Mouse (Mus musculus): ENCODE data around the gene Yod1. TPM values are rescaled to one million over a fixed set of nuclear protein-coding genes. Genes with fewer than 3 reads are reported as not detected.

Gene Yod1
- polyA plus RNA-seq, 1 experiment from 2014 or later: 9.5 TPM

DNA sequence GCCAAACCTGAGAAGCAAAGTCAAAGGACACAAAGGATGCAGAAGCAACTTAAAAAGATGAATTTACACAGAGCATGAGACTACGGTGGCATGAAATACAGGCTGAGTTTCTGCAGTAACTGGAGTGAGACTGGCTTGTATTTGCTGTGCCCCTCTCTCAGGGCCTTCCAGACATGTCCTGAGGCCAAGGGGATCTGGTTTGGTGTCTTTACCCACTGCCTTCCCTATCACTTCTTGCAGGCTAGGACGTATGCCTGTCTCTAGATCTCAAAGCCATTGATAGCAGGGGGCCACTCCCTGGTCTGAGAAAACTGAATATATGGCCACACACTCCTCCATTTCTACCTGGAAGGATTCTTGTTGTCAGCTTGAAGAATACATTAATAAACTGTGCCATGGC, 27.1 kb downstream of the Yod1 start:
- no peak overlapping the region for H3K4me3 ChIP-seq
- H3K36me3 ChIP-seq: no peaks in the 10 kb centered on the region
- H3K27ac ChIP-seq: no peak overlapping the region
- H3K27me3 ChIP-seq: no peaks in the 10 kb centered on the region
- H3K9ac ChIP-seq: no peak overlapping the region
- no peak overlapping the region for H3K4me2 ChIP-seq
- no peaks in the 10 kb centered on the region for H3K9me3 ChIP-seq (replicated peaks)
- ATAC-seq (replicated peaks; ENCODE audit: insufficient number of reproducible peaks, insufficient read depth, low FRiP score, low read depth): no peak
- WGBS: 84% methylated on average over 2 of the region's 2 CpGs
- H3K4me1 ChIP-seq (replicated peaks): peaks cover 17% of the 10 kb centered on the region

DNA sequence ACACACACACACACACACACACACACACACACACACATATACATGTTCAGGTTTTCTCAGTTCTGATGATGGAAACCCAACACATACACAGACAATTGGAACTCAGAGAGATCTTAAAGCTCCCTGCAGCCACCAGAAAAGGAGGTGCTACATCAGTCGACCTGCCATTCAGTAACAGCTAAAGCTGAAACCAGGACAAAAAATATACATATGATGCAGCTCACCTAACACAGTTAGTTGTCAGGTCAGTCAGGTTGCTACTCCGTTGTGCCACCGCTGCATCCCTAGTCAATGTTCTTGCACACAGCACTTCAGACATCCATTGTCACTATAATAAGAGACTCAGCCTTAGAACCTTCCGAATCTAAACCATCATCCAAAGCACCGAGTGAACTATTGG, 27.8 kb downstream of the Yod1 start:
- no peak for ATAC-seq (replicated peaks; ENCODE audit: insufficient number of reproducible peaks, insufficient read depth, low FRiP score, low read depth)
- no peak overlapping the region for H3K4me2 ChIP-seq
- peaks cover 16% of the 10 kb centered on the region for H3K4me1 ChIP-seq (replicated peaks)
- H3K4me3 ChIP-seq: no peak overlapping the region
- H3K27me3 ChIP-seq: no peaks in the 10 kb centered on the region
- no peak overlapping the region for H3K9ac ChIP-seq
- 86% methylated on average over 5 of the region's 5 CpGs for WGBS
- H3K9me3 ChIP-seq (replicated peaks): no peaks in the 10 kb centered on the region
- H3K36me3 ChIP-seq: no peaks in the 10 kb centered on the region
- no peak overlapping the region for H3K27ac ChIP-seq

DNA sequence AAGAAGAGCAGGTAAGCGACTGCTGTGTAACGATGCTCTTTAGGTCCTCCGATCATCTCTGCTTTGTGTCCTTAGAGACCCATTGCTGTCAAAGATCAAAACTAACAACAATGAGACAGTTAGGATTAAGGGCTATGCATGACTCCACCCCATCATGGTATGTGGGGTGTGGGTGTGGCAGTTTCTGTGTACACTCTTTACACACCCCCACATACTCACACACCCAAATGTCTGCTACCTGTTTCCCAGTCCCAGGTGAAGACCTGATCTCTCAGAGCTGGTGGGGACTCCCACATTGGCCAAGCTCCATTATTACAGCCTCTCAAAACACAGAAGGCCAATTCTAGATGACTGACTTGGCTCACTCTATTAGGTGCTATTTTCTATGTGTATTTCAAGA, 28.5 kb downstream of the Yod1 start:
- 94% methylated on average over 3 of the region's 3 CpGs for WGBS
- Histone ChIP-seq H3K36me3 (no peaks in the 10 kb centered on the region), H3K4me1 (replicated peaks) (peaks cover 12% of the 10 kb centered on the region), H3K4me3 (no peak overlapping the region), H3K27ac (no peak overlapping the region), H3K27me3 (no peaks in the 10 kb centered on the region), H3K4me2 (no peak overlapping the region), H3K9me3 (replicated peaks) (no peaks in the 10 kb centered on the region), H3K9ac (no peak overlapping the region)
- no peak for ATAC-seq (replicated peaks; ENCODE audit: insufficient number of reproducible peaks, insufficient read depth, low FRiP score, low read depth)

DNA sequence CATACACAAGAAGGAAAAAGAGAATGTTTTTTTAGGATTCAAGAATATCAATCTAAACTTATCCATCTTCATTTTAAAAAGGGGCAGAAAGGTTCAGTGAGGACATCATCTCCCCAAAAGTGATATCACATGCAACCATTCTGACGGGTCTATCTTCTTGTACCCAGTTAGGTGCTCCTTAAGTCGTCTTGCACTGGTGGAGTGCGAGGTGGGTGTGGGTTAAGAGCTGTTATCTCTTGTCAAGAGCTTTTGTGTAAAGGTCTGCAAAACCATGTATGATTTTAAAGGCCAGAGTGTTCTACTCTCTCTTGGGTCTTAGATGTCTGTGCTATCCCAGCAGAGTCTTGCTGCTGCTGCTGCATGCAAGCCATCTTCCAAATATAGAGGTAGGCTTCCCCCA, 29.7 kb downstream of the Yod1 start:
- Histone ChIP-seq H3K27ac (no peak overlapping the region), H3K9me3 (replicated peaks) (no peaks in the 10 kb centered on the region), H3K36me3 (no peaks in the 10 kb centered on the region), H3K4me3 (no peak overlapping the region), H3K27me3 (no peaks in the 10 kb centered on the region), H3K9ac (no peak overlapping the region), H3K4me2 (no peak overlapping the region), H3K4me1 (replicated peaks) (0 out of 2 replicates have a peak, but pooled peaks cover 2% of the 10 kb centered on the region)
- WGBS: 54% methylated on average over 3 of the region's 3 CpGs
- ATAC-seq (replicated peaks; ENCODE audit: insufficient number of reproducible peaks, insufficient read depth, low FRiP score, low read depth): no peak

DNA sequence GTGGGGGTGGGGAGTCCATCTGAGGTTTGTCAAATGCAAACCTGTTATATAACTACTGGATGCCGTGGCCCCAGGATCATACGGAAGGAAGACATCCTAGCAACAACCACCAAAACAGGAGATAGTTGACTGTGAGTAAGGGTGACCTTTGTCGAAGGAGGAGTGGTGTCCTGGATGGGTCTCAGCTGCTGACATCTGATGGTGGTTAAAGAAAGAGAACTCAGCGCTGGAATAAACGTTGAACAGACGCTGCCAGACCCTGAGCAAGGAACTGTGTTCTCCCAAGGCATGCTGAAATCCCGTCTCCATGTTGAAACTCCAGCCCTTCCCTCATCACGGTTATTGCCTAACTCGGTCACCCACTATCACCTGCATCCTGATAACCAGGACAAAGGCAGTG, 42.6 kb downstream of the Yod1 start:
- Histone ChIP-seq H3K4me2 (no peak overlapping the region), H3K27ac (no peak overlapping the region), H3K9me3 (replicated peaks) (no peaks in the 10 kb centered on the region), H3K36me3 (no peaks in the 10 kb centered on the region), H3K27me3 (no peaks in the 10 kb centered on the region), H3K4me3 (no peak overlapping the region), H3K9ac (no peak overlapping the region), H3K4me1 (replicated peaks) (no peaks in the 10 kb centered on the region)
- ATAC-seq (replicated peaks; ENCODE audit: insufficient number of reproducible peaks, insufficient read depth, low FRiP score, low read depth): no peak
- 39% methylated on average over 9 of the region's 9 CpGs for WGBS

DNA sequence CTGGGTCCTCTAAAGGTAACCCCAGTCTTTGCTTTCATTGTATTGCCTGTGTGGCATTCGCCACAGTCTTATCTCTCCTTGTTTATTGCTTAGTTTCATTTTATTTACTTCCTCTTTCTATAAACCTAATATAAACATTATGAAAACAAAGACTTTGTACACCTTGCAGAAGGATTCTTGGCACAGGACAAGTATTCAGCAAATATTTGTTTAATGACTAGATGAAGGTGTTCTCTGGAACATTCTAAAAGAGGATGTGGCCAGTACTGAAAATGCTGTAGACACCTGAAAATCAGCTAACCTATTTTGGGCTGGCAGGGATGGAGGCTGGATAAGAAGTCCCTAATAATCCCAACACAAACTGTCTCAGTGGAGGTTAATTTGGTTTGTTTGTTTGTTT, 44.5 kb downstream of the Yod1 start:
- ATAC-seq (replicated peaks; ENCODE audit: insufficient number of reproducible peaks, insufficient read depth, low FRiP score, low read depth): no peak
- H3K27me3 ChIP-seq: no peaks in the 10 kb centered on the region
- H3K9me3 ChIP-seq (replicated peaks): no peaks in the 10 kb centered on the region
- no peak overlapping the region for H3K27ac ChIP-seq
- H3K4me1 ChIP-seq (replicated peaks): no peaks in the 10 kb centered on the region
- H3K36me3 ChIP-seq: no peaks in the 10 kb centered on the region
- WGBS: 74% methylated on average over 1 of the region's 1 CpGs
- no peak overlapping the region for H3K9ac ChIP-seq
- H3K4me3 ChIP-seq: no peak overlapping the region
- H3K4me2 ChIP-seq: no peak overlapping the region

DNA sequence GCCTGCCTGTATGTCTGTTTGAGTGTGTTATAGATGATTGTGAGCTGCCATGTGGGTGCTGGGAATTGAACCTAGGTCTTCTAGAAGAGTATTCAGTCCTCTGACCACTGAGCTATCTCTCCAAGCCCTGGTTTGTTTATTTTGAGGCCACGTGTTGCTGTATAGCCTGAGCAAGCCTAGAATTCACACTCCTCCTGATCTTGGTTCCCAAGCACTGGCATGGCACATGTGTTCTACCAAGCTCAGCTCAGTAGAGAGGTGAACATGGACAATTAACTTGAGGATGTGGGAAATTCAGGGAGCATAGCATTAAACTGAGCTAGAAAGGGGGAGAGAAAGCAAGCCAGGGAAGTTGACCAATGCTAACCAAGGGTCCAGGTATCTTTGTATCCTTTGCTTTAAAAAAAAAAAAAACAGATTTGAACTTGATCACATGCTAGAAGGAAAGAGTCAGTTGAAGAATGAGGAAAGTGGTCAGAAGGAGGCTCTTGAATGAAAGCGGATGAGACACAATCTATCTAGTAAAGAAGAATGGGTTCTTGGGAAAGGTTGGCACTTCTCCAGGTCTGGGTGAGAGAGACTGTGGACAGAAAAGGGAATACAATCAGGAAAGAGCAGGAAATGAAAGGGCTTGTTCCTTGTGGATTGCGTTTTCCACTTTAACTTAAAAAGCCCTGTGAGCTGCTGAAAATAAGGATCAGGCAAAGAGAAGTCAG, 45.1 kb downstream of the Yod1 start:
- Histone ChIP-seq H3K4me2 (no peak overlapping the region), H3K4me1 (replicated peaks) (no peaks in the 10 kb centered on the region), H3K27ac (no peak overlapping the region), H3K9ac (no peak overlapping the region), H3K4me3 (no peak overlapping the region), H3K27me3 (no peaks in the 10 kb centered on the region), H3K9me3 (replicated peaks) (no peaks in the 10 kb centered on the region), H3K36me3 (no peaks in the 10 kb centered on the region)
- ATAC-seq (replicated peaks; ENCODE audit: insufficient number of reproducible peaks, insufficient read depth, low FRiP score, low read depth): no peak
- WGBS: 62% methylated on average over 3 of the region's 3 CpGs

DNA sequence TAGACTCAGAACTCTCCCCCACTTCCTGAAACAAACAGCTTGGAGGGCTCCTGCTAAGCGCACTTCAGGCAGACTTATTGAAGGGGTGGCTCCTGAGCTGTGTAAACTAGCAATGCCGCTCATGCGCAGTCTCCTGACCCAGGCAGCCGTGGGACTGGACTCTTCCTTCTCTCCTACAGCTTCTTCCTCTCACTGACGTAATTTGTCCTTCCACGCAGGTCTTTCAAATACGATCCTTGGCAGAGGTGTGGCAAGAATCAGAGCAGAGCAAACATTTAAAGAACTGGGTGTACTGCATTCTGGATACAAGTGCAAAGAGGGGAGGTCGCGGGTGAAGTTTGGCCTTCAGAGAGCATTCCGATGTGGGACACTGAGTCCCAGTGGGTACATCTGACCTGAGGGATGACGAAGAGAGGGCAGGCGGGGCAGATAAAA, 46.9 kb downstream of the Yod1 start:
- no peak overlapping the region for H3K4me2 ChIP-seq
- no peaks in the 10 kb centered on the region for H3K27me3 ChIP-seq
- H3K36me3 ChIP-seq: no peaks in the 10 kb centered on the region
- ATAC-seq (replicated peaks; ENCODE audit: insufficient number of reproducible peaks, insufficient read depth, low FRiP score, low read depth): no peak
- no peak overlapping the region for H3K9ac ChIP-seq
- H3K27ac ChIP-seq: no peak overlapping the region
- H3K4me3 ChIP-seq: no peak overlapping the region
- 81% methylated on average over 12 of the region's 12 CpGs for WGBS
- H3K9me3 ChIP-seq (replicated peaks): no peaks in the 10 kb centered on the region
- H3K4me1 ChIP-seq (replicated peaks): no peaks in the 10 kb centered on the region

DNA sequence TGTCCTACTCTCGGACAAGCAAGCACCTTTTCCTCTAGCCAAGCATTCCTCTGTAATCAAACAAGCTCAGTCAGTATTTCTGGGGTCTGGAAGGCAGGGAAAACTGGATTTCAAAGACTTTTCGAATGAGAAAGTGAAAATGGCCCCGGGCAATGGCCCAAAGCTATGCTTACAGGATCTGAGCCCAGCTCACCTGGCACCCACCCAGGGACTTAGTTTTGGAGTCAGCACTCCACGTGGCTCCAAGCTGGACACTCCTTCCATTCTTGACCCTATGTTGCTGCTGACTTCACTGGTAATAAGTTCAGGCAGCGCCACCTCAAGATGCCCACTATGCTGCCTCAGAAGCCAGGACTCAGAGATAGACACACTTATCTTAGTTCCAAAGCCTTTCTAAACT, 49.9 kb downstream of the Yod1 start:
- H3K36me3 ChIP-seq: no peaks in the 10 kb centered on the region
- H3K9me3 ChIP-seq (replicated peaks): no peaks in the 10 kb centered on the region
- H3K9ac ChIP-seq: no peak overlapping the region
- H3K27me3 ChIP-seq: no peaks in the 10 kb centered on the region
- no peaks in the 10 kb centered on the region for H3K4me1 ChIP-seq (replicated peaks)
- H3K27ac ChIP-seq: no peak overlapping the region
- H3K4me2 ChIP-seq: no peak overlapping the region
- 76% methylated on average over 5 of the region's 5 CpGs for WGBS
- no peak for ATAC-seq (replicated peaks; ENCODE audit: insufficient number of reproducible peaks, insufficient read depth, low FRiP score, low read depth)
- no peak overlapping the region for H3K4me3 ChIP-seq

DNA sequence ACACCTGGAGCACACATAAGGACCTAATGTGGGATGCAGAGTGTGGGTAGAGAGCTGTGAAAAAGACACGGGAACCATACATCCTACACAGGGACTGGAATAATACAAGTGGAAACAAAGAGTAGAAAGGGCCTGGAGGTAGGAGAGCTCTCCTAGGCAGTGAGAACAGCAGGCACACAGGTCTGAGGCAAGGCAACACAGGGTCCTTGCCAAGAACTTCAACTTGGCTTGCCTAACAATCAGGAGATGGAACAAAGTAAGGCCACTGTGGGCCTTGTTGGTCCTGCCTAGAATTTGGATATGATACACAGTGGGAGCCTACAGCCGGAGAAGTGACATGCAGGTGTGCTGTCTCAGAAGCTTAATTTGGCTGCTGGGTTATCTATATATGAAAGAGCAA, 52.8 kb downstream of the Yod1 start:
- Histone ChIP-seq H3K4me3 (no peak overlapping the region), H3K9ac (no peak overlapping the region), H3K9me3 (replicated peaks) (no peaks in the 10 kb centered on the region), H3K36me3 (no peaks in the 10 kb centered on the region), H3K4me2 (no peak overlapping the region), H3K27me3 (no peaks in the 10 kb centered on the region), H3K27ac (no peak overlapping the region), H3K4me1 (replicated peaks) (no peaks in the 10 kb centered on the region)
- ATAC-seq (replicated peaks; ENCODE audit: insufficient number of reproducible peaks, insufficient read depth, low FRiP score, low read depth): no peak
- WGBS: 78% methylated on average over 2 of the region's 2 CpGs

DNA sequence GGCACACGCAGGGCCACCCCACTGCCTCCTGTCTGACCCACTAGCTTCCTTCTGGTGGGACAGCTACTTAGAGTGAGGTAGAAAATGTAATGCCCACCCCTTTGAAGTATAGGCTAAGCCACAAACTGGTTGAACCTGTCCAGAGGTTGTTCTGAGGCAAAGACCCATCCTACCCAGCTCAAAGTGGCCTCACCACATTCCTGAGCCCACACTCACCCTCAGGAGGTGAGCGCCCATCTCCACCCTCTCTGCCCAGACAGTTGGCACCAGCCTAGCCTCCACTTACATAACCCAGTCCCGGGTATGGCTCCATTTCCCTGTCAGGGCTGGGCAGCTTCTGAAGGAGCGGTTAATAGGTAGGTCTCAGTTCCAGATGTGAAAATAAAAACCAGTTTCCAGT, 53.4 kb downstream of the Yod1 start:
- Histone ChIP-seq H3K36me3 (no peaks in the 10 kb centered on the region), H3K4me2 (no peak overlapping the region), H3K27ac (no peak overlapping the region), H3K27me3 (no peaks in the 10 kb centered on the region), H3K4me1 (replicated peaks) (no peaks in the 10 kb centered on the region), H3K4me3 (no peak overlapping the region), H3K9me3 (replicated peaks) (no peaks in the 10 kb centered on the region), H3K9ac (no peak overlapping the region)
- ATAC-seq (replicated peaks; ENCODE audit: insufficient number of reproducible peaks, insufficient read depth, low FRiP score, low read depth): peak; percentile 60; the same call in 1 of the 2 replicates
- WGBS: 76% methylated on average over 4 of the region's 4 CpGs

DNA sequence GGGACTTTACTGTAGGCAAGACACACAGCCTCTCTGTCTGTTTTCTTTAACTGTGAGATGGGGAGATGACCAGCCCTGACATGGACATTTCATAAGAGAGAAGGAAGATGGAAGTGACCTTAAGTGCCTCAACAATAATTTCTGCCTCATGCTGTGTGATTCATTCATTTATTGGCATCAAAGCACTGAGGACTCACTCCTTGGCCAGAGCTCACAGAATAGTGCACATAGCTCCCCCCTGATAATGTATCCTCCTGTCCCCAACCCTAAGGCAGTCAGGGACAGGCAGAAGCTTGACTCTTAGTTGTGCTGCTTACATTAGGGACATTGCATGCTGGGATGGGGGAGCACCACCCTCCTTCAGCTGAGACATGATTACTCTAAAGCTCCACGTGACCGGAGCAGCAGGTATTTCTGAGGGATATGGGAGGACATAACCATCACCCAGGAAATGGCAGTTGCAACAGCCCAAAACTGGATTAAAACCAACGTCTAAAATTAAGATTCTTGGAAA, 53.9 kb downstream of the Yod1 start:
- Histone ChIP-seq H3K4me2 (no peak overlapping the region), H3K4me1 (replicated peaks) (no peaks in the 10 kb centered on the region), H3K27ac (no peak overlapping the region), H3K9me3 (replicated peaks) (no peaks in the 10 kb centered on the region), H3K27me3 (no peaks in the 10 kb centered on the region), H3K36me3 (no peaks in the 10 kb centered on the region), H3K9ac (no peak overlapping the region), H3K4me3 (no peak overlapping the region)
- no peak for ATAC-seq (replicated peaks; ENCODE audit: insufficient number of reproducible peaks, insufficient read depth, low FRiP score, low read depth)
- 68% methylated on average over 3 of the region's 3 CpGs for WGBS

All from heart, embryonic 15.5 days (tissue).